Mouse (Mus musculus) kidney, postnatal 0 days (tissue): ENCODE results near the gene Wasf2. TPM values are rescaled to one million over a fixed set of nuclear protein-coding genes. Genes with fewer than 3 reads are reported as not detected.

ENCODE experiments used
- ATAC-seq: fragments of 200-750 bp; cut with Nextera tagmentation; replicated peaks from 2 replicates; pipeline ENCODE4 v1.8.0; 2017; ENCODE audit warnings: low read depth, moderate number of reproducible peaks, moderate TSS enrichment, moderate library complexity; ENCODE audit not compliant: low FRiP score
- DNase-seq: peaks from one replicate; pipeline ENCODE4 v3.0.0-alpha.2; 2016; ENCODE audit warnings: low spot score
- H3K27ac ChIP-seq: fragments of 300-500 bp; sonication (generic); 2 replicates; pipeline ENCODE4 v1.5.1; 2014; ENCODE audit warnings: mild to moderate bottlenecking
- H3K27me3 ChIP-seq: fragments of 300-500 bp; sonication (generic); 2 replicates; pipeline ENCODE4 v1.6.1; 2014; ENCODE audit warnings: low read length, mixed read lengths; ENCODE audit not compliant: insufficient read depth
- H3K36me3 ChIP-seq: fragments of 300-500 bp; sonication (generic); 2 replicates; pipeline ENCODE4 v1.6.1; 2014; ENCODE audit warnings: low read length, mixed read lengths; ENCODE audit not compliant: insufficient read depth
- H3K4me1 ChIP-seq: fragments of 300-500 bp; sonication (generic); replicated peaks from 2 replicates; pipeline ENCODE4 v1.6.1; 2014; ENCODE audit warnings: antibody characterized with exemption, low read length, mixed read lengths; ENCODE audit not compliant: insufficient read depth
- H3K4me2 ChIP-seq: fragments of 300-500 bp; sonication (generic); 2 replicates; pipeline ENCODE4 v1.6.1; 2014; ENCODE audit warnings: mild to moderate bottlenecking, low read length, moderate library complexity, mixed read lengths
- H3K4me3 ChIP-seq: fragments of 300-500 bp; sonication (generic); replicated peaks from 2 replicates; pipeline ENCODE4 v1.5.1; 2014; ENCODE audit warnings: low read depth, low read length
- H3K9ac ChIP-seq: fragments of 300-500 bp; sonication (generic); 2 replicates; pipeline ENCODE4 v1.6.1; 2014; ENCODE audit warnings: low read depth, low read length
- H3K9me3 ChIP-seq: fragments of 300-500 bp; sonication (generic); replicated peaks from 2 replicates; pipeline ENCODE4 v1.6.1; 2016; ENCODE audit warnings: low read length, inconsistent platforms, mixed read lengths
- CTCF ChIP-seq: IDR thresholded peaks from 2 replicates; pipeline ENCODE4 v1.5.1; 2016; ENCODE audit warnings: antibody characterized with exemption, low read depth, mild to moderate bottlenecking, moderate library complexity
- WGBS: fragments of 180-500 bp; shearing (Covaris S2); extraction: QIAGEN DNeasy Blood & Tissue Kit; methylation state at CpG from one replicate; pipeline ENCODE4 v1.1.7; 2014; 5-methylcytosine and 5-hydroxymethylcytosine counted together
- polyA plus RNA-seq: library from polyadenylated mRNA; unstranded; fragments of >200 nt; fragmentation: Nextera tagmentation; extraction: Ambion mirVana; gene quantifications from 2 replicates; pipeline ENCODE4 v1.2.1, GENCODE M21; 2015

Gene Wasf2
- polyA plus RNA-seq, 1 experiment from 2014 or later, result 98.8 TPM

- Histone ChIP-seq H3K4me1 (peaks cover 51% of the 10 kb centered on the region), H3K4me2 (peak overlapping the region; percentile 81), H3K4me3 (no peak overlapping the region), H3K27me3 (no peaks in the 10 kb centered on the region), H3K9me3 (no peaks in the 10 kb centered on the region), H3K36me3 (no peaks in the 10 kb centered on the region), H3K27ac (peak overlapping the region; percentile 92), H3K9ac (peak overlapping the region; percentile 57)
- no peak for TF ChIP-seq CTCF
- 16% methylated on average over 12 of the region's 12 CpGs for WGBS
- DNase-seq, result peak; percentile 74
- ATAC-seq, result no peak
Observed at GRCm38 (mm10) chr4:133085783-133086342, 44.4 kb upstream of the Wasf2 start.

- H3K4me2 ChIP-seq, result no peak overlapping the region
- ATAC-seq, result no peak
Observed at GRCm38 (mm10) chr4:133087177-133087714, 43.1 kb upstream of the Wasf2 start.

GRCm38 (mm10) chr4:133087835-133088234 is 42.5 kb upstream of the Wasf2 start:
- Histone ChIP-seq H3K27ac (peak overlapping the region; percentile 79), H3K9me3 (no peaks in the 10 kb centered on the region), H3K9ac (no peak overlapping the region), H3K36me3 (no peaks in the 10 kb centered on the region), H3K4me2 (no peak overlapping the region), H3K27me3 (no peaks in the 10 kb centered on the region), H3K4me3 (no peak overlapping the region), H3K4me1 (peaks cover 69% of the 10 kb centered on the region)
- DNase-seq, result peak; percentile 80
- no peak for TF ChIP-seq CTCF
- WGBS, result 8% methylated on average over 8 of the region's 8 CpGs
- no peak for ATAC-seq

More at GRCm38 (mm10) chr4:133087177-133087714, 43.1 kb upstream of the Wasf2 start:
- Histone ChIP-seq H3K9ac (no peak overlapping the region), H3K4me3 (no peak overlapping the region), H3K4me1 (peaks cover 63% of the 10 kb centered on the region), H3K36me3 (no peaks in the 10 kb centered on the region), H3K9me3 (no peaks in the 10 kb centered on the region), H3K27ac (peak overlapping the region; percentile 79), H3K27me3 (no peaks in the 10 kb centered on the region)
- WGBS, result 80% methylated on average over 6 of the region's 6 CpGs
- DNase-seq, result no peak
- no peak for TF ChIP-seq CTCF

- Histone ChIP-seq H3K4me3 (no peak overlapping the region), H3K4me1 (peaks cover 75% of the 10 kb centered on the region), H3K4me2 (no peak overlapping the region), H3K9me3 (no peaks in the 10 kb centered on the region), H3K9ac (no peak overlapping the region), H3K27me3 (no peaks in the 10 kb centered on the region), H3K27ac (no peak overlapping the region), H3K36me3 (no peaks in the 10 kb centered on the region)
- DNase-seq (no peak), ATAC-seq (no peak)
- 54% methylated on average over 9 of the region's 9 CpGs for WGBS
- no peak for TF ChIP-seq CTCF
Observed at GRCm38 (mm10) chr4:133089319-133089718, 41.0 kb upstream of the Wasf2 start.

- no peak overlapping the region for H3K4me3 ChIP-seq
- WGBS, result 59% methylated on average over 4 of the region's 4 CpGs
- peak overlapping the region; percentile 85 for H3K27ac ChIP-seq
- no peak overlapping the region for H3K4me2 ChIP-seq
- no peaks in the 10 kb centered on the region for H3K27me3 ChIP-seq
- H3K4me1 ChIP-seq, result peaks cover 75% of the 10 kb centered on the region
- H3K36me3 ChIP-seq, result no peaks in the 10 kb centered on the region
- no peak for TF ChIP-seq CTCF
- DNase-seq, result no peak
- no peaks in the 10 kb centered on the region for H3K9me3 ChIP-seq
- H3K9ac ChIP-seq, result no peak overlapping the region
- no peak for ATAC-seq
Observed at GRCm38 (mm10) chr4:133089802-133090201, 40.5 kb upstream of the Wasf2 start.

- ATAC-seq (no peak), DNase-seq (no peak)
- H3K4me3 ChIP-seq, result no peak overlapping the region
- TF ChIP-seq CTCF, result no peak
- peak overlapping the region; percentile 85 for H3K27ac ChIP-seq
- no peaks in the 10 kb centered on the region for H3K9me3 ChIP-seq
- no peaks in the 10 kb centered on the region for H3K36me3 ChIP-seq
- H3K4me2 ChIP-seq, result peak overlapping the region; percentile 13; the same call in 1 of the 2 replicates
- H3K9ac ChIP-seq, result no peak overlapping the region; the same call in 1 of the 2 replicates
- H3K27me3 ChIP-seq, result no peaks in the 10 kb centered on the region
- H3K4me1 ChIP-seq, result peaks cover 76% of the 10 kb centered on the region
- WGBS, result 32% methylated on average over 8 of the region's 8 CpGs
Observed at GRCm38 (mm10) chr4:133090276-133090719, 40.0 kb upstream of the Wasf2 start.
